Mouse (Mus musculus) G1E (cell line): ENCODE data around the gene Defa17. TPM values are rescaled to one million over a fixed set of nuclear protein-coding genes. Genes with fewer than 3 reads are reported as not detected.
"Not testable (repeated sequence)": the region's sequence is repeated elsewhere in the genome, so short reads cannot be mapped to it uniquely, and the experiment has no call there.

Experiments used
- ATAC-seq: 2 replicates; pipeline ENCODE4 v1.8.0; 2016; ENCODE audit warnings: mild to moderate bottlenecking; ENCODE audit not compliant: insufficient number of reproducible peaks, poor library complexity, low FRiP score, severe bottlenecking; ENCODE audit errors: extremely low read depth
- DNase-seq: peaks from one replicate; pipeline ENCODE4 v3.0.0; 2012; ENCODE audit warnings: low spot score
- H3K27me3 ChIP-seq: 2 replicates; pipeline ENCODE4 v1.6.1; 2012; ENCODE audit warnings: mild to moderate bottlenecking, low read length, inconsistent platforms; ENCODE audit not compliant: insufficient read depth
- H3K36me3 ChIP-seq: replicated peaks from 2 replicates; pipeline ENCODE3; 2012; ENCODE audit warnings: mild to moderate bottlenecking, inconsistent platforms
- H3K4me1 ChIP-seq: 2 replicates; pipeline ENCODE4 v1.6.1; 2012; ENCODE audit warnings: low read depth, low read length, inconsistent platforms, mixed read lengths; ENCODE audit not compliant: insufficient read depth
- H3K4me3 ChIP-seq: 2 replicates; pipeline ENCODE4 v1.5.1; 2012; ENCODE audit warnings: low read depth, mild to moderate bottlenecking, inconsistent platforms, low read length, moderate library complexity, mixed read lengths
- H3K9me3 ChIP-seq: replicated peaks from 2 replicates; pipeline ENCODE4 v1.6.1; 2012; ENCODE audit warnings: inconsistent platforms
- polyA plus RNA-seq: library from polyadenylated mRNA; stranded (reverse); fragments of >175 nt; gene quantifications from 2 replicates; pipeline ENCODE4 v1.2.3, GENCODE M21; 2012
- total RNA-seq, 2 experiments: library from RNA; stranded (forward) in 1 of 2; stranded (reverse) in 1 of 2; fragments of 200-1000 nt in 1 of 2; fragments of >200 nt in 1 of 2; fragmentation: Nextera tagmentation in 1 of 2; gene quantifications; 2 replicates each; pipeline ENCODE4 v1.2.3; 2014 to 2017

The Defa17 gene
- total RNA-seq (2014; fragmentation: Nextera tagmentation) (not detected in 2 replicates), total RNA-seq (2017) (not detected in 2 replicates), polyA plus RNA-seq (not detected in 2 replicates)

GRCm38 (mm10) chr8:21655480-21655879 lies at the start of gene Defa17:
Defa17 (plus strand) TSS chr8:21655780.
- H3K27me3 ChIP-seq, H3K4me3 ChIP-seq, DNase-seq, H3K36me3 ChIP-seq, H3K4me1 ChIP-seq, ATAC-seq, H3K9me3 ChIP-seq: not testable (repeated sequence)

- not testable (repeated sequence) for H3K4me3 ChIP-seq, H3K9me3 ChIP-seq, H3K27me3 ChIP-seq, DNase-seq, ATAC-seq, H3K36me3 ChIP-seq, H3K4me1 ChIP-seq
Measured at GRCm38 (mm10) chr8:21617883-21618282, 37.7 kb upstream of the Defa17 start, which contains the start of gene Defa26. Defa26 (plus strand) TSS chr8:21618183.

GRCm38 (mm10) chr8:21665497-21665896 lies 9.9 kb downstream of the Defa17 start, which contains the start of gene Defa34:
Defa34 (plus strand) TSS chr8:21665797.
- H3K36me3 ChIP-seq, H3K9me3 ChIP-seq, H3K4me3 ChIP-seq, ATAC-seq, H3K27me3 ChIP-seq, H3K4me1 ChIP-seq, DNase-seq: not testable (repeated sequence)

GRCm38 (mm10) chr8:21703545-21703944 lies 48.0 kb downstream of the Defa17 start, which contains the start of gene AY761184:
AY761184 (minus strand) TSS chr8:21703645.
- H3K36me3 ChIP-seq, DNase-seq, H3K9me3 ChIP-seq, H3K27me3 ChIP-seq, H3K4me3 ChIP-seq, ATAC-seq, H3K4me1 ChIP-seq: not testable (repeated sequence)

Other genes starting within 250 kb of the Defa17 start
- gene Defa36, start 228.4 kb upstream of the Defa17 start, total RNA-seq (2014; fragmentation: Nextera tagmentation): not detected in 2 replicates
- not detected in 2 replicates for gene Defa36, start 228.4 kb upstream of the Defa17 start, total RNA-seq (2017)
- not detected in 2 replicates for gene Defa36, start 228.4 kb upstream of the Defa17 start, polyA plus RNA-seq
- not detected in 2 replicates for gene Gm7849, start 199.2 kb upstream of the Defa17 start, total RNA-seq (2014; fragmentation: Nextera tagmentation)
- not detected in 2 replicates for gene Gm7849, start 199.2 kb upstream of the Defa17 start, total RNA-seq (2017)
- gene Gm7849, start 199.2 kb upstream of the Defa17 start, polyA plus RNA-seq: not detected in 2 replicates
- not detected in 2 replicates for gene Defa20, start 146.5 kb upstream of the Defa17 start, total RNA-seq (2014; fragmentation: Nextera tagmentation)
- gene Defa20, start 146.5 kb upstream of the Defa17 start, total RNA-seq (2017): not detected in 2 replicates
- not detected in 2 replicates for gene Defa20, start 146.5 kb upstream of the Defa17 start, polyA plus RNA-seq
- gene Defa32, start 126.7 kb upstream of the Defa17 start, total RNA-seq (2014; fragmentation: Nextera tagmentation): not detected in 2 replicates
- not detected in 2 replicates for gene Defa32, start 126.7 kb upstream of the Defa17 start, total RNA-seq (2017)
- gene Defa32, start 126.7 kb upstream of the Defa17 start, polyA plus RNA-seq: not detected in 2 replicates
- gene Defa37, start 90.4 kb upstream of the Defa17 start, total RNA-seq (2014; fragmentation: Nextera tagmentation): not detected in 2 replicates
- gene Defa37, start 90.4 kb upstream of the Defa17 start, total RNA-seq (2017): not detected in 2 replicates
- not detected in 2 replicates for gene Defa37, start 90.4 kb upstream of the Defa17 start, polyA plus RNA-seq
- not detected in 2 replicates for gene Defa28, start 72.8 kb upstream of the Defa17 start, total RNA-seq (2014; fragmentation: Nextera tagmentation)
- not detected in 2 replicates for gene Defa28, start 72.8 kb upstream of the Defa17 start, total RNA-seq (2017)
- gene Defa28, start 72.8 kb upstream of the Defa17 start, polyA plus RNA-seq: not detected in 2 replicates
- not detected in 2 replicates for gene Gm7861, start 61.3 kb upstream of the Defa17 start, total RNA-seq (2014; fragmentation: Nextera tagmentation)
- not detected in 2 replicates for gene Gm7861, start 61.3 kb upstream of the Defa17 start, total RNA-seq (2017)
- not detected in 2 replicates for gene Gm7861, start 61.3 kb upstream of the Defa17 start, polyA plus RNA-seq
- not detected in 2 replicates for gene Defa26, start 37.6 kb upstream of the Defa17 start, total RNA-seq (2014; fragmentation: Nextera tagmentation)
- gene Defa26, start 37.6 kb upstream of the Defa17 start, total RNA-seq (2017): not detected in 2 replicates
- not detected in 2 replicates for gene Defa26, start 37.6 kb upstream of the Defa17 start, polyA plus RNA-seq
- gene Defa34, start 10.0 kb downstream of the Defa17 start, total RNA-seq (2014; fragmentation: Nextera tagmentation): not detected in 2 replicates
- gene Defa34, start 10.0 kb downstream of the Defa17 start, total RNA-seq (2017): not detected in 2 replicates
- not detected in 2 replicates for gene Defa34, start 10.0 kb downstream of the Defa17 start, polyA plus RNA-seq
- not detected in 2 replicates for gene AY761184, start 47.9 kb downstream of the Defa17 start, total RNA-seq (2014; fragmentation: Nextera tagmentation)
- gene AY761184, start 47.9 kb downstream of the Defa17 start, total RNA-seq (2017): not detected in 2 replicates
- gene AY761184, start 47.9 kb downstream of the Defa17 start, polyA plus RNA-seq: not detected in 2 replicates
- gene Defa24, start 78.7 kb downstream of the Defa17 start, total RNA-seq (2014; fragmentation: Nextera tagmentation): not detected in 2 replicates
- gene Defa24, start 78.7 kb downstream of the Defa17 start, total RNA-seq (2017): not detected in 2 replicates
- not detected in 2 replicates for gene Defa24, start 78.7 kb downstream of the Defa17 start, polyA plus RNA-seq
- not detected in 2 replicates for gene Defb50, start 167.8 kb downstream of the Defa17 start, total RNA-seq (2014; fragmentation: Nextera tagmentation)
- gene Defb50, start 167.8 kb downstream of the Defa17 start, total RNA-seq (2017): not detected in 2 replicates
- gene Defb50, start 167.8 kb downstream of the Defa17 start, polyA plus RNA-seq: not detected in 2 replicates
- not detected in 2 replicates for gene Defb2, start 184.1 kb downstream of the Defa17 start, total RNA-seq (2014; fragmentation: Nextera tagmentation)
- not detected in 2 replicates for gene Defb2, start 184.1 kb downstream of the Defa17 start, total RNA-seq (2017)
- gene Defb2, start 184.1 kb downstream of the Defa17 start, polyA plus RNA-seq: not detected in 2 replicates
- not detected in 2 replicates for gene Defb10, start 203.1 kb downstream of the Defa17 start, total RNA-seq (2014; fragmentation: Nextera tagmentation)
- not detected in 2 replicates for gene Defb10, start 203.1 kb downstream of the Defa17 start, total RNA-seq (2017)
- not detected in 2 replicates for gene Defb10, start 203.1 kb downstream of the Defa17 start, polyA plus RNA-seq
- not detected in 2 replicates for gene Defb9, start 229.6 kb downstream of the Defa17 start, total RNA-seq (2014; fragmentation: Nextera tagmentation)
- gene Defb9, start 229.6 kb downstream of the Defa17 start, total RNA-seq (2017): not detected in 2 replicates
- not detected in 2 replicates for gene Defb9, start 229.6 kb downstream of the Defa17 start, polyA plus RNA-seq